Mouse (Mus musculus): ENCODE measurements at regions not wholly inside any gene's neighbourhood (a gene's known extent, or its start where the extent isn't known, plus 50 kb on each side); places are given as distances from the start of the nearest gene placed in this dataset.

GRCm38 (mm10) chr7:72362690-72363089 lies 56.3 kb upstream of the Mctp2 start:
- DNase-seq (ENCODE audit: low read depth), result peak; percentile 79

DNA sequence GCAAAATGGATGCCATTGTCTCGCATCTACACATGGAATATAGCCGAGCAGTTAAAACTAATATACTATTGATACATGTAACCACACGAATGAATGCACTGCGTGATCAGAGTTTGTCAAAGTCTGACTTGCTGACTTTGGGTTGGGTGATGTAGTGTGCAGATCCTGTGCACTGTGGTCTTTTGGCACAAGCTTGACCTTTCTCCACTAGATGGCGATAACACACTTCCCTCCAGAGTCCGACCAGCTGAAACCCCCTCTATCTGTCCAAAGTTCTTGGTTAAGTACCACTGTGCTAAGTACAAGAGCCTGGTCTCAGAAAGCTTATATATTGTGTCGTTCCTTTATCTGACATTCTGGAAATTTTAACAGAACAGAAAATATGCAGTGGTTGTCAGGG lies 84.9 kb upstream of the Mctp2 start:
- peak; percentile 73 for DNase-seq (ENCODE audit: low read depth)

DNA sequence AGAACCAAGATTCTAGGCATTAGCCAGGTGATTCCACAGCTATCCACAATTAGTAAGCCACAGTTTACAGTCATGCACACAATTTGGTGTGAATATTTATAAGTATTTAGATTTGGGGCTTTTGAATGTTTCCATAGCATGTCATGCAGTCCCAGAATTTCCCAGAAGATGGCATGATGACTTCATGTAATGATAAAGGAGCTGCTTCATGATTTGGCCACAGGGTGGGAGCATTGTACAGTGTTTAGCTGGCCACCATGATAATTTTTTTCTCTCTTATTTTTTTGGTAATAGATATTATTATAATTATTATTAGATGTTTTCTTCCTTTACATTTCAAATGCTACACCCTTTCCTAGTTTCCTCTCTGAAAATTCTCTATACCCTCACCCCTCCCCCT lies 93.6 kb upstream of the Mctp2 start:
- DNase-seq (ENCODE audit: low read depth), result peak; percentile 91

DNA sequence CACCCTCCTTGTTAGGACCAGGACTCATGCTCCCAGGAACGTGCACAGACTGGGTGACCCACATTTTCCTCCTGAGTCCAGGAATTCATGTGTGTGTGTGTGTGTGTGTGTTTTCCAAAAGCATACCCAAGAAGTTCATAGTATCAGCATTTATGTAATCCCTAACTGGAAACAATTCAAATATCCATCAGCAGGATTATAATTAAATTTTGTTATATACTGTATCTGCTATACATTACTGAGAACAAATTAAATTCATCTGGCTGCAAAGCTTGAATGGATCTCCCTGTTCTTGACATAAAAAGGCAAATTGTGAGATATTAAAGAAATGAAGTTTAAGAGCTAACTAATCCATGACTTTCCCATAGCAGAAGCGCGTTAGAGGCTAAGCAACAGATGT lies 99.7 kb upstream of the Mctp2 start:
- peak; percentile 17 for DNase-seq (ENCODE audit: low read depth)

DNA sequence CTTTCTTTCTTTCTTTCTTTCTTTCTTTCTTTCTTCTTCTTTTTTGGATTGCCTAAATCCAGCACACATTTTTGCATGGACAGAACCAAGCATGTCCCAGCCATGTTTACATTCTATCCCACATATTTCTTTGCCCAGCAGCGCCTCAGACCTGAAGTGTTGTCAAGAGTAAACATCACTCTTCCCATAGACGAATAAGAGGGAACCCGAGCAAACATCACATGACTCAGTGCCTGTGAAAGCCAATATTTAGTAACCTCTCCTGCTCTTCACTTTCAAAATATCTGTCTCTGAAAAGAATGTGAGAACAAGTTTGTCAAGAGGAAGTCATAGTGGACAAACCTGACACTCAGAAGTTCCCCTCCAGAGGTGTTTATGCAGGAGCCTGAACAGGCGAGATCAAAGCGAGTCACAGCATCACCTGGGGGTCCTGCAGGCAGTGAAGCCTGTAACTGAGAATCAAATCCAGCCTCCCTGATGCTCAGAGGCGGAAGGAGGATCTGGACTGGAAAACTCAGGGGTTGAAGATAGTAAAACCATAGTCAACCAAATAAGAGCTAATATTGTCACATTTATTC lies 102.1 kb upstream of the Mctp2 start:
- no peak for DNase-seq (ENCODE audit: low read depth)

GRCm38 (mm10) chr7:72438552-72438951 lies 132.1 kb upstream of the Mctp2 start:
- DNase-seq (ENCODE audit: low read depth), result peak; percentile 95

- DNase-seq (ENCODE audit: low read depth), result peak; percentile 91
Observed at GRCm38 (mm10) chr7:72442001-72442400, 135.6 kb upstream of the Mctp2 start.

DNA sequence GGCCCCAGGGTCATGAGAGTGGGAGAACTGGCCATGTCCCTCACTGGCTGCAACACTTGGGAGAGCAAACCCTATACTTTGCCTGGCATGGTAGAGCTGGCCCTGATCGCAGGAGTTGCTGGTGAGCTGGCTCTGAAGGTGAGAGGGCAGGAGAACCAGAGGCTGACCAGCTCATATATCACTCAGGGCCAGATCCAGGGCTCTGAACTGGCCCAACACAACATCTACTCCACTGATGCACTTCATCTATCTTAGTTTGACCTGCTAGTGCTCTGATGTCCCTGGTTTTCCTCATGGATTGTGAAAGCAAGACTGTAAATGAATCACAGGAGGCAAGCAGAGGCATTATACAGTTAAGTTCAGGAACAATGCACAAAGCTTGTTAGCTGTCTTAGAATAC lies 137.6 kb upstream of the Mctp2 start:
- DNase-seq (ENCODE audit: low read depth), result peak; percentile 61

GRCm38 (mm10) chr7:72444792-72445191 lies 138.4 kb upstream of the Mctp2 start:
- peak; percentile 87 for DNase-seq (ENCODE audit: low read depth)

DNA sequence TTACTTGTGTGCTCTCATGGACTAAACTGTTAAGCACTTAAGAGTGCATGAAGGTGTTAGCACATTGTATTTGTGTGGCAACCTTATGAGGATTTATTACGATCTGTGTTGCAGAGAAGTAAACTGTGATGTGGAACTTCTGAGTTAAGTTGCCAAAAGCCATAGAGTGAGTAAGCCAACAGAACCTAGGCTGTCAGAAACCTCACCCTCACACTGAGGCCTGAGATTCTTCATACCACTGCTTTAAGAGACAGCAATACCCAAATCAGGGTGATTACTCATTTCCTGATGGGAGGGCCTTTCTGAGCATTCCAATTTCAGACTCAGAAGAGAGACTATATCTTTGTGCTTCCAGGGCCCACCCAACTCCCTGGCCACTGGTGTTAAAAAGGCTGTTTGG lies 140.5 kb upstream of the Mctp2 start:
- peak; percentile 81 for DNase-seq (ENCODE audit: low read depth)

DNA sequence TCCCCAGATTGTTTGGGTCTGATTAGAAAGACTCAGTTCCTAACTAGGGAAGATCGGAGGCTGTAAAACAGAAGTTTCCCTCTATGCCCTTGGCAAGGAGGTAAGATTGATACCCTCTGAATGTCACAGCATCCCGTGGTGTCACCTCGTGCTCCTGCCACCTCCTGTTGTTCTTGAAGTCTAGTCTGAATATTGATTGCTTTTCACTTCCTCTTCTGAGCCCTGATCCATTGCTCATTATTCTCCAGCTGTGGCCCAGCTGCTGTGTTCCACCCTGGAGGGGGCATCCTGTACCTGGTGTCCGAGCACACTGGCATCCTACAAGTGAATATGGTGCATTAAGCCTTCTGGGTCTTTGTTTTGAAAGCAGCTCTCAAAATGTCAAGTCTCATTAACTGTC lies 156.6 kb upstream of the Mctp2 start:
- no peak for DNase-seq (ENCODE audit: low read depth)

DNA sequence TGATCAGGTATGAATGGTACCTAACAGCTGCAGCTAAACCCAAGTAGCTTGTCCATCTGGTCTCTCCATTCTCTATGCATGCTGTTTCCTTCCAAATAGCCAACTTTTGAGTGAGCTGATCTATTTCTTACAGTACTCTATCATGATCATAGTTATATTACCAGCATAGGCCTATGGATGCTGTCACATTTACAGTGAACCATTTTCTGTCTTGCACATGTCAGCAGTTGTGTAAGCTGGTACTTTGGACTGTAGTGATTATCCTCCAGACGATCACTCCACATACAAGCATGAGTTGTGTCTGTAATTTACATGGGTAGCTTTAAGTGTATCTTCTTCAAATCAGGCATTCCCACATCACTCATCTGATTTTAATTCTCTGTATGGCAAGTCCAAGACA lies 158.2 kb upstream of the Mctp2 start:
- no peak for DNase-seq (ENCODE audit: low read depth)

- no peak for DNase-seq (ENCODE audit: low read depth)
Observed at GRCm38 (mm10) chr7:72469691-72470090, 163.3 kb upstream of the Mctp2 start.

- DNase-seq (ENCODE audit: low read depth), result peak; percentile 72
Observed at GRCm38 (mm10) chr7:72474751-72475150, 168.3 kb upstream of the Mctp2 start.

DNA sequence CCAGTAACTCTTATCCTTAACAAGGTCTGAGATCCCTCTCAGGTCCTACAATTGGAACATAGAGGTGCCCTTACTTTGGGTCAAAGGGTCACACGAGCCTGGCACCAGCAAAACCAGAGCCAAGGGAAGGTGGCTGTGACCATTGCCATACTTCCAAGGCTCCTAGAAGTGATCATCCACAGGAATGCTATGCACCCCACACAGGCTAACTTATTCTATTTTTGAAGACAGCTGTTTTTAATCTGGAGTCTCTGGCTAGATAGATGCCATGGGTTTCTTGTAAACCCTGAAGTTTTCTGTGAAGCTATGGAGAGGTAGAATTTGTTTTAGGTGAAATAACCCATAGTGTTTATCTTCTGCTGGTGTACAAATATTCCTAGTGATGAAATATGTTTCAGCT lies 172.5 kb upstream of the Mctp2 start:
- DNase-seq (ENCODE audit: low read depth), result peak; percentile 52

DNA sequence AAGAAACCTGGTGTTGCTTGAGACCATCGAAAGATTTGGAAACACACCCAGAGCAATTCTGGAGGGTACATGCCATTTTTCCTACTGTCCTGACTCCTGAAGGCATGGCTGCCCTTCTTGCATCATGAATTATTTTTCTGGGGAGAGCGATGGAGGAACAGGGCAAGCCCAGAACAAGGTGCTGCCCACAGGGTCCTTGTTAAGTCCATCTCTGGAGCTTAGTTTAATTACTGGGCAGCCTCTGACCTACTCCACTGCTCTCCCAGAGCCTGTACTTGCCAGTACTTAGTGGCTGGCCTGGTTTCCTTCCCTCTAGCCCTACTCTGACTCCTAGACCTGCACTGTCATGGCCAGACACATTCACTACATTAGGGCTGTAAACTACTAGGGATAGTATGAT lies 174.9 kb upstream of the Mctp2 start:
- DNase-seq (ENCODE audit: low read depth), result no peak

GRCm38 (mm10) chr7:72490161-72490560 lies 183.8 kb upstream of the Mctp2 start:
- DNase-seq (ENCODE audit: low read depth), result no peak

GRCm38 (mm10) chr7:72493292-72493691 lies 186.9 kb upstream of the Mctp2 start:
- DNase-seq (ENCODE audit: low read depth), result no peak

GRCm38 (mm10) chr7:72496933-72497631 lies 190.7 kb upstream of the Mctp2 start:
- no peak for DNase-seq (ENCODE audit: low read depth)

GRCm38 (mm10) chr7:72498562-72499230 lies 192.3 kb upstream of the Mctp2 start:
- peak; percentile 80 for DNase-seq (ENCODE audit: low read depth)

DNA sequence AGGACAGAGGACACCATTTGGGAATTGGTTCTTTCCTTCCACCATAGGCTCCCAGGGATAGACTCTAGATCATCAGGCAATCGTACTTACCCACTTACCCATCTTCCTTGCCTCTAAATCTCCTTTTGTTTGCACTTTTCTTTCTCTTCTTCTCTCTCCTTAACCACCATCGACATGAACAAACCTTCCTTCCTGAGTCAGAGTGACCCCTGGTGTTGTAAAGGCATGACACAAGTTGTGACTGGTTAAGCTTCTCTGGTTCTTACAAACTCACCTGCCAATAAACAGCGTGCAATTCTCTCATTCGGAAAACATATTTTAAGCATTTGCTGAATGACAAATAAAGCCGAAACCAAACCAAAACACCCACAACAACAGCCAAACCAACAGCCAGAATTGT lies 193.4 kb upstream of the Mctp2 start:
- peak; percentile 38 for DNase-seq (ENCODE audit: low read depth)

- no peak for DNase-seq (ENCODE audit: low read depth)
Observed at GRCm38 (mm10) chr7:72500190-72500589, 193.8 kb upstream of the Mctp2 start.

GRCm38 (mm10) chr7:72500996-72501395 lies 194.6 kb upstream of the Mctp2 start:
- no peak for DNase-seq (ENCODE audit: low read depth)

DNA sequence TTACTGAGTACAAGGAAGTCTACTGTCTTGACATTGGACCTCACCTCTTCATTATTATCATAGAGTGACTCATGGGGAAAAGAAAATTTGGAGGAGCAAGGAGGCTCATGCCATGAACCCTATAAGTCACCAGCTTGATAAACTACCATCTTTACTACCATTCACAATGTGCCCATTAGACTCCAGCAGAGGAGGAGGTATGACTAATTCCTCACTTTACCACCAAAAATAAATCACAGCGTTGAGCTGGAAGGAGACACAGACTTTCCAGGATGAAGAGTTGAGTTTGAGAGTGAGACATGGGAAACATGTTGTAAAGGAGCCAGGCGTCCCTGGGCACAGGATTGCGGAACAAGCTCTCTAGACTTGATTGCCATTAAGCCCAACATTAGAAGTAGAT lies 195.0 kb upstream of the Mctp2 start:
- peak; percentile 81 for DNase-seq (ENCODE audit: low read depth)

Measured in NIH3T3 (cell line).